Mouse (Mus musculus) small intestine, adult 2 months (tissue): ENCODE data around the gene Otof.

Source experiments
- CTCF ChIP-seq: fragments of 200-500 bp; IDR thresholded peaks from 2 replicates; pipeline ENCODE4 v1.5.1; 2012; ENCODE audit warnings: low read depth, mild to moderate bottlenecking, control low read depth, inconsistent platforms, low read length, moderate library complexity, mixed read lengths; ENCODE audit not compliant: insufficient replicate concordance, insufficient read length; ENCODE audit errors: extremely low read depth
- POLR2A ChIP-seq: fragments of 200-500 bp; IDR thresholded peaks from 2 replicates; pipeline ENCODE4 v1.6.1; 2012; ENCODE audit warnings: low read depth, mild to moderate bottlenecking, control low read depth, inconsistent platforms, low read length, moderate library complexity

- no peak for TF ChIP-seq CTCF
- TF ChIP-seq POLR2A, result no peak
These were observed 103.2 kb downstream of the Otof start for GRCm38 (mm10) chr5:30358436-30359099.
